Mouse (Mus musculus): Measurements from ENCODE around the gene Creld2.

- TF ChIP-seq CTCF (IDR thresholded peaks at IDR 0.05; ENCODE audit: low read depth) = no peak
- TF ChIP-seq EP300 (IDR thresholded peaks at IDR 0.05; ENCODE audit: low read depth) = no peak
Observed at GRCm38 (mm10) chr15:88800921-88801354, 18.5 kb upstream of the Creld2 start.

All from liver, embryonic 14.5 days (tissue).